12 mouse cellular contexts compared by ENCODE assay signal in the genomic region with DNA sequence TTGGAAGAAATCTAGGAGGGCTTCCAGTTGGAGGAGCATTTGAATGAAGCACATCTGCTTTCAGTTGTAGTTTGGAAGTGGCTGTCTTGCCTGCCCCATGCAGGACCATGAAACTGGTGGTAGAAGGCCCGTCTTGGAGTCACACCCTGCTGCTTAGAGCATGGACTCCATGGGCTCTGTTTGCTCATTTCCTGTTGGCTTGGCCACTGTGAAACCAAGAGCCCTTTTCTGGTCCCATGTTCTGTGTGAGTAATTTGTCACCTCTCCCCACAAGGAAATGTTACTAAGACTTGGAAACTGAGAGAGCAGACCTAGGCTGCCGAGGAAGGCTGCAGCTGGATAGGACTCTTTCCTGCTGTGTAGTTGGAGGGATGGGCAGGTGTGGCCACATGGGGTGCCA.
DNase-seq lines count a peak whose midpoint lies in the region; ATAC-seq and TF ChIP-seq lines count a peak whose summit lies in the region.
"Had no signal": no experiment of that assay in that cellular context is flagged by ENCODE, and none has a peak within 500 bp of the region (broad histone marks: within the 10 kb centered on the region; RNA-seq: fewer than 3 reads in every experiment).

No protein-coding gene starts in this region.

- no peak overlapping the region for H3K4me3 ChIP-seq in forebrain, embryonic 13.5 days
- H3K4me3 ChIP-seq in forebrain, embryonic 11.5 days (ENCODE audit: low read depth, low read length): no peak overlapping the region
- H3K4me3 ChIP-seq in kidney, embryonic 16.5 days (ENCODE audit: low read length): no peak overlapping the region
- no peak overlapping the region for H3K4me3 ChIP-seq in embryonic facial prominence, embryonic 13.5 days
- H3K4me3 ChIP-seq in liver, postnatal 0 days (ENCODE audit: low read depth, low read length): no peak overlapping the region

- no peak overlapping the region for H3K27ac ChIP-seq in forebrain, embryonic 13.5 days
- no peak overlapping the region for H3K27ac ChIP-seq in forebrain, embryonic 11.5 days (ENCODE audit: low read depth, low read length)
- H3K27ac ChIP-seq in kidney, embryonic 16.5 days (ENCODE audit: low read length): peak overlapping the region; percentile 80
- 0 out of 2 replicates have a peak overlapping the region, but pooled peaks have one; percentile 79 for H3K27ac ChIP-seq in embryonic facial prominence, embryonic 13.5 days
- 0 out of 2 replicates have a peak overlapping the region, but pooled peaks have one; percentile 55 for H3K27ac ChIP-seq in liver, postnatal 0 days (ENCODE audit: low read depth)

- peaks cover 96% of the 10 kb centered on the region for H3K4me1 ChIP-seq in forebrain, embryonic 13.5 days
- H3K4me1 ChIP-seq in forebrain, embryonic 11.5 days (replicated peaks; ENCODE audit: control insufficient read depth, insufficient read depth, low read length): peaks cover 20% of the 10 kb centered on the region
- peaks cover 67% of the 10 kb centered on the region for H3K4me1 ChIP-seq in kidney, embryonic 16.5 days (ENCODE audit: insufficient read depth, low read length)
- peaks cover 96% of the 10 kb centered on the region for H3K4me1 ChIP-seq in embryonic facial prominence, embryonic 13.5 days
- peaks cover 43% of the 10 kb centered on the region for H3K4me1 ChIP-seq in liver, postnatal 0 days (ENCODE audit: insufficient read depth)

- H3K4me2 ChIP-seq in forebrain, embryonic 13.5 days: no peak overlapping the region
- H3K4me2 ChIP-seq in forebrain, embryonic 11.5 days (ENCODE audit: low read depth, low read length, severe bottlenecking): no peak overlapping the region
- no peak overlapping the region for H3K4me2 ChIP-seq in kidney, embryonic 16.5 days (replicated peaks; ENCODE audit: low read depth, low read length)
- H3K4me2 ChIP-seq in embryonic facial prominence, embryonic 13.5 days: no peak overlapping the region
- H3K4me2 ChIP-seq in liver, postnatal 0 days (ENCODE audit: low read depth, low read length): no peak overlapping the region

- no peak for ATAC-seq in forebrain, embryonic 13.5 days
- no peak for ATAC-seq in forebrain, embryonic 11.5 days (replicated peaks; ENCODE audit: low FRiP score)
- no peak for ATAC-seq in kidney, embryonic 16.5 days (ENCODE audit: low FRiP score, low TSS enrichment)
- no peak for ATAC-seq in embryonic facial prominence, embryonic 13.5 days (ENCODE audit: insufficient number of reproducible peaks, insufficient read depth, low FRiP score, low TSS enrichment, low read depth)
- no peak for ATAC-seq in liver, postnatal 0 days

- no peak for TF ChIP-seq EP300 in liver, postnatal 0 days (IDR thresholded peaks at IDR 0.05; ENCODE audit: low read depth)

- no peak for DNase-seq in forebrain, embryonic 11.5 days (ENCODE audit: low spot score)
- DNase-seq in kidney, postnatal 14 days: no peak
- no peak for DNase-seq in liver, postnatal 0 days
- no peak for DNase-seq in left cerebral cortex, postnatal 10 days (ENCODE audit: extremely low spot score in 1 of 2, low spot score in 2 of 2)
- no peak for DNase-seq in urinary bladder, postnatal 4 days (ENCODE audit: low spot score in 2 of 2)
- DNase-seq: adrenal gland, adult 8-10 months; cerebellum, adult 11-12 months; gastrocnemius, postnatal 25 days; kidney, postnatal 4 days had no signal

- H3K9me3 ChIP-seq in forebrain, embryonic 13.5 days (replicated peaks): no peaks in the 10 kb centered on the region
- H3K9me3 ChIP-seq in forebrain, embryonic 11.5 days (ENCODE audit: control insufficient read depth, low read length): no peaks in the 10 kb centered on the region
- H3K9me3 ChIP-seq in kidney, embryonic 16.5 days (ENCODE audit: low read length): no peaks in the 10 kb centered on the region
- H3K9me3 ChIP-seq in embryonic facial prominence, embryonic 13.5 days: no peaks in the 10 kb centered on the region
- no peaks in the 10 kb centered on the region for H3K9me3 ChIP-seq in liver, postnatal 0 days (ENCODE audit: low read length)

- TF ChIP-seq CTCF in liver, postnatal 0 days (IDR thresholded peaks at IDR 0.05; ENCODE audit: low read depth): no peak; the same call in 1 of the 2 replicates

- H3K27me3 ChIP-seq in forebrain, embryonic 13.5 days: no peaks in the 10 kb centered on the region
- no peaks in the 10 kb centered on the region for H3K27me3 ChIP-seq in forebrain, embryonic 11.5 days (ENCODE audit: control insufficient read depth, insufficient read depth, low read length)
- no peaks in the 10 kb centered on the region for H3K27me3 ChIP-seq in kidney, embryonic 16.5 days (ENCODE audit: insufficient read depth, low read length)
- H3K27me3 ChIP-seq in embryonic facial prominence, embryonic 13.5 days: no peaks in the 10 kb centered on the region
- no peaks in the 10 kb centered on the region for H3K27me3 ChIP-seq in liver, postnatal 0 days (ENCODE audit: insufficient read depth, low read length)

- 87% methylated on average over 2 of the region's 2 CpGs for WGBS in forebrain, embryonic 13.5 days
- WGBS in forebrain, embryonic 11.5 days: 78% methylated on average over 2 of the region's 2 CpGs
- 53% methylated on average over 2 of the region's 2 CpGs for whole genome bisulfite sequencing in kidney, embryonic 16.5 days
- WGBS in embryonic facial prominence, embryonic 13.5 days: 62% methylated on average over 2 of the region's 2 CpGs
- WGBS in liver, postnatal 0 days (ENCODE audit: insufficient replicate concordance): 66% methylated on average over 2 of the region's 2 CpGs

- H3K36me3 ChIP-seq in forebrain, embryonic 13.5 days (ENCODE audit: poor library complexity, severe bottlenecking): no peaks in the 10 kb centered on the region
- H3K36me3 ChIP-seq in forebrain, embryonic 11.5 days (ENCODE audit: control insufficient read depth, insufficient read depth, low read length): no peaks in the 10 kb centered on the region
- H3K36me3 ChIP-seq in kidney, embryonic 16.5 days (ENCODE audit: insufficient read depth, low read length): no peaks in the 10 kb centered on the region
- H3K36me3 ChIP-seq in embryonic facial prominence, embryonic 13.5 days: peaks cover 12% of the 10 kb centered on the region; the same call in 1 of the 2 replicates
- H3K36me3 ChIP-seq in liver, postnatal 0 days (replicated peaks; ENCODE audit: insufficient read depth, low read length): no peaks in the 10 kb centered on the region

- intact Hi-C loops in left cerebral cortex, postnatal 10 days (cut with DNase I): no loop called here

- 0 out of 2 replicates have a peak overlapping the region, but pooled peaks have one; percentile 27 for H3K9ac ChIP-seq in forebrain, embryonic 13.5 days
- H3K9ac ChIP-seq in forebrain, embryonic 11.5 days (ENCODE audit: low read length): no peak overlapping the region
- H3K9ac ChIP-seq in kidney, embryonic 16.5 days (replicated peaks; ENCODE audit: low read length): no peak overlapping the region
- H3K9ac ChIP-seq in embryonic facial prominence, embryonic 13.5 days: peak overlapping the region; percentile 40; the same call in 1 of the 2 replicates
- H3K9ac ChIP-seq in liver, postnatal 0 days (replicated peaks): no peak overlapping the region; the same call in 1 of the 2 replicates

Comparison
In these comparisons a context has a peak if more than half of its experiments do, and no peak if none do; other contexts are left out.
1. H3K9ac ChIP-seq: peak in forebrain, embryonic 13.5 days (single experiment) and embryonic facial prominence, embryonic 13.5 days (single experiment); none in forebrain, embryonic 11.5 days (single experiment), kidney, embryonic 16.5 days (single experiment) and liver, postnatal 0 days (single experiment).
2. H3K27ac ChIP-seq: peak in kidney, embryonic 16.5 days (single experiment), embryonic facial prominence, embryonic 13.5 days (single experiment) and liver, postnatal 0 days (single experiment); none in forebrain, embryonic 13.5 days (single experiment) and forebrain, embryonic 11.5 days (single experiment).